Mouse (Mus musculus) heart, postnatal 25 days (tissue): Measurements from ENCODE around the gene Msh5. TPM values are rescaled to one million over a fixed set of nuclear protein-coding genes. Genes with fewer than 3 reads are reported as not detected.

ENCODE experiments used
- DNase-seq: peaks from one replicate; pipeline ENCODE4 v3.0.0; 2022; ENCODE audit warnings: low spot score
- intact Hi-C: fragments of 180-260 bp; cut with DNase I; formaldehyde crosslinking; loops from one replicate; pipeline ENCODE4 v1.15.1; 2025
- total RNA-seq, 2 experiments: library from RNA; stranded (reverse); gene quantifications; 2 replicates each; pipeline ENCODE4 v1.2.3; 2021

Msh5 gene
- total RNA-seq, 2 experiments from 2014 or later = 0.57 to 1.3 TPM

DNA sequence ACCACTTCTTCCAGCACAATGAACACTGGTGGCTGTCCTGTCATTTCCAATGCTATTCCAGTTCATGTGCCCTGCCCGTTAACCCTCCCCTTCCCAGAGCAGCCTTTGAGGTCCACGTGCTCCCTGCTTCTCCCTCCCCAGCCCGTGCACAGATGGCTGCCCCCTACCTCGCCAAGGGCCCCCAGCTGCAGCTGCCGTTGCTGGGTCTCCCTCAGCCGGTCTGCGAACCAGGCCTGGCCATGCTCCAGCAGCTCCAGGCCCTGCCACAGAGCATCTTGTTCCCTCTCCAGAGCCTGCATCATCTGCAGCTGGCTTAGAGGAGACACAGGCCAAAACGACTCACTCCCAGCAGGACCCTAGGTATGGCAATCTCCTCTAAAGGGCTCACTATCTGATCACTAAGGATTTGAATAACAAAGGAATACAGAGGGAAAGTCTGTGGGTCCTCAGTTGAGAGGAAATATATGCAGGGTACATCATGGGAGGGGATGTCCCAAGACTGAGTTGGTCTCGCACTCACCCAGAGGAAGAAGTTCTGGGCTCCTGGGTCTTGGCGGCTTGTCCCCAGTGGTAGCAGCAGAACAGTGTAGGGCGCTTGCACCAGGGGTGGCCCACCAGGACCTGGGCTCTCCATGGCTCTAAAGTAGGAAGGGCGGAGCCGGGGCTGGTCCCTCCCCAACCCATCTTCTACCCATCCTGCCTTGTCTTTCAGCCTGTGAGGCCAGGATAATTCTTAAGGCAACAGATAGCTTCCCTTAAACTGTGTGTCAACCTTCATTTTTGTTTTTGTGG is 19.1 kb downstream of the Msh5 start, which contains the start of gene Sapcd1:
Sapcd1 (minus strand) TSS at position 740 of the 792 bp plus-strand sequence.
- no peak for DNase-seq
- intact Hi-C loops = loop anchor here (10.0 kb wide), 1 partner anchor 207 kb away; the partner anchor contains the start of genes Atp6v1g2 and Nfkbil1

DNA sequence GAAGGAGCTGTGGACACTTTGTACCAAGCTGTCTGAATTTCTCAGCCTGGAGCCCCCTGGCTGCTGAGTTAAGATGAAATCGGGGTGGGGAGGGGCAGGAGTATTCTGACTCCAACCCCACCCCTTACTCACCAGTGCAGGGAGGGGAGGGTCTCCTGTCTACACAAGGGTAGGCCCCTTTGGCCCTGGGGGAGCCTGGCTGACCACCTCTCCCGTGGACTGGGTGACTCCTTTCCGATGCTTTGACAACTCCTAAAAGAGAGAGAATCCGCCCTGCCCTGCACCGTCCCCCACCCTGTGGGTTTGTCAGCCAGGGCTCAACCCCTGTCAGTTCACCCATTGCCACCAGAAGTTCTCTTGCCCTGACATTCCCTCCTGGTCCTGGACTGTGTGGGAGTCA is 20.3 kb downstream of the Msh5 start:
- intact Hi-C loops = loop anchor here (10.0 kb wide), 1 partner anchor 209 kb away; the partner anchor contains the start of genes Atp6v1g2 and Nfkbil1
- DNase-seq = no peak

DNA sequence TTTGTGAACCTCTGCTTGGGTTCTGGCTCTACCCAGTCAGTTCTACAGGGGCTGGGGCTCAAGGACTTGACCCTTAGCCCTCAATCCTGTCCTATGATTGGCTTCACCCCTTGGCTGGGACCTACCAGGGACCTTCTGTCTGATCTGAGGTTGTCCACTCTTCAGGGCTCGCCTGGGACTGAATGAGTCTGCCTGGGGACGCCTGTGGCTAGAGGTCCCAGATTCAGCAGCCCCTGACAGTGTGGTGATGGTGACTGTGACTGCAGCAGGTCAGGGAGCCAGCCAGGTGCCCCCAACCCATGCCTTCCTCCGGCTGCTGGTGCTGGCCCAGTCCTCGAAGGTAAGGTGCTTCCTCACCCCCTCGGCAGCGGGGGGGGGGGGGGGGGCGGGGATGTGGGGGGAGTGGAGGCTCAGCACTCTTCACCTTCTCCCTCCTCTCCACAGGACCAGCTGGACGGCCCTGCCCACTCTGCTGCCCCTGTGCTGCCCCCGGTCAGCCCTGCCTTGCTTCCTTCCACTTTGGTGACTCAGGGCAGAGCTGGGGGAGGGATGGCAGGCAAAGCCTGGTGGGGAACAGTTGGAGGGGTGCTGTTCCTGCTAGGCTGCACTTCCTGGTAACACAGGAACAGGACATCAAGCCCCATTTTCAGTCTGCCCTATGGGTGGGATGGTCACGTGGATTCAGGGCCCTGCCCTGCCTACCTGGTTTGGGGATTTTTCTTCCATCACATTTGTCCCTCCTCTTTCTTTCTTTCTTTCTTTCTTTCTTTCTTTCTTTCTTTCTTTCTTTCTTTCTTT is 21.7 kb downstream of the Msh5 start:
- no peak for DNase-seq
- intact Hi-C loops = loop anchor here (5.0 to 10.0 kb wide), 2 partner anchors 52 to 210 kb away; partner anchors contain the start of genes Atp6v1g2, Ly6g6d, Ly6g6e and Nfkbil1

DNA sequence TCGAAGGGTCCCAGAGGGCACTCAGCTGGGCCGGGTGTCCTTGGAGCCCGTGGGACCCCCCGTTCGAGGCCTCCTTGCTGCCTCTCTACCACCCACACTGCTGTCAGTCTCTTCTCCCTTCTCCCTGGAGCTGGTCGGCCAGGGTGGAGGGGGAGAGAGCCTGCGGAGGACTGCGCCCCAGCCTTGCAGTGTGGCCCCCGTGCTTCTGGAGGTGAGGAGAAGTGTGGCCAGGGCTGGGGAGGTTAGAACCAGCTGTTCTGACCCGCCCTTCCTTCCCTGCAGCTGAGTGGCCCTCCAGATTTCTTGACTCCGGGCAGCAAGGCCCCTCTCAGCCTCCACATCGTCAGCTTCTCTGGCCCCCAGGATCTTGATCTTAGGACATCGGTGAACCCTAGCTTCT is 22.3 kb downstream of the Msh5 start:
- intact Hi-C loops = loop anchor here (5.0 to 10.0 kb wide), 2 partner anchors 53 to 211 kb away; partner anchors contain the start of genes Atp6v1g2, Ly6g6d, Ly6g6e and Nfkbil1
- no peak for DNase-seq

DNA sequence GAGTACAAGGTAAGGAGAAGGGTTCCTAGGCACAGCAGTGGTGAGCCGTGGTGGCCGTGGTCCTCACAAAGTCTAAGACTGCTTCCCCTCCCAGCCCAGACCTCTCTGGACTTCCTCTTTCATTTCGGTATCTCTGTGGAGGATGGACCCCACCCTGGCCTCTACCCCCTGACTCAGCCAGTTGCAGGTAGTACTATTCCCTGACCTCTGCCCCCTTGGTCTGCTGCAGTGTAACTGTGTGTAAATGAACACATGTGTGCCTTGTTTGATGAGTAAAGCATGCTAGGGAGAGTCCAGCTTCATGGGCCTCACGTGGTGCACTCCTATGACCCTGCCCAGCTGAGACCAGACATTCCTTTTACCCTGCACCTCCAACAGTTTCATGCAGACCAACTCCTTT is 22.8 kb downstream of the Msh5 start:
- intact Hi-C loops = loop anchor here (2.0 to 10.0 kb wide), 3 partner anchors 21 to 211 kb away; partner anchors contain the start of genes Atp6v1g2, Ly6g6d, Ly6g6e and Nfkbil1
- DNase-seq = no peak

DNA sequence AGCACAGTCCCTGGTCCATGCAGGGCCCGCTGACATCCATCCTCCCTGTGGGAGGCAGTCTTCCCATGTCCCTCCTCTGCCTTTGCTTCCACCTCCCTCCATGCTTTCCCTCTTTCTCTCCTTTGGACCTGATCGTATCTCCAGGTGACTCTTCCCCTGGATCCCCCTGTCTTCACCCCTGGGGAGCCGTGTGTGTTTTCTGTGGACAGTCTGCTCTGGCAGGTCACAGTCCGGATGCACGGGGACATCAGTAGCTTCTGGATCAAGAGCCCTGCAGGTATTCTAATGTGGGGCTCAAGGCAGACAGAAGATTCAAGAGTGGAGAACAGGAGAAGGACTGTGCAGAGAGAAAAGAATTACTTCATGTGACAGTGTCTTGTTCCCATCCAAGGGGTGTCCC is 23.3 kb downstream of the Msh5 start:
- intact Hi-C loops = loop anchor here (2.0 to 10.0 kb wide), 3 partner anchors 22 to 212 kb away; partner anchors contain the start of genes Atp6v1g2, Ly6g6d, Ly6g6e and Nfkbil1
- DNase-seq = no peak

DNA sequence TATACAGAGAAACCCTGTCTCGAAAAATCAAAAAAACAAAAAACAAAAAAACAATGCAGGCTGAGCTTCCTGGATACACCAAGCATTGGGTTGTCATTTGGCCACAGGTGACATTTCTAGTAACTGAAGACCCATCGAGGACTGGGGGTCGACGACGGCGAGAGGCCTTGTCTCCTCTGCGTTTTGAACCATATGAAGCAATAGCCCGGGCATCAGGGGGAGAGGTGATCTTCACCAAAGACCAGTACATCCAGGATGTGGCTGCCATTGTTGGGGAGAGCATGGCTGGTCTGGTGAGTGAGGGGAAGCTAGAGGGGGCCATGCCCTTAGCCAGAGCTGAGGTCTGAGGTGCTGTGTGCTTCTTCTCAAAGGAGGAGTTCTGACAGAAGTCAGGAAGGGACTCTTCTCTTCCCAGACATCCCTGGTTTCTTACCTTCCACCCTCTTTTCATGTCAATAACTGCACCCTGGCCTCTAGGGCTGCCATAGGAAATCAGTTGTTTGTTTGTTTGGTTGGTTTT is 23.9 kb downstream of the Msh5 start:
- intact Hi-C loops = loop anchor here (2.0 to 10.0 kb wide), 3 partner anchors 22 to 212 kb away; partner anchors contain the start of genes Atp6v1g2, Ly6g6d, Ly6g6e and Nfkbil1

DNA sequence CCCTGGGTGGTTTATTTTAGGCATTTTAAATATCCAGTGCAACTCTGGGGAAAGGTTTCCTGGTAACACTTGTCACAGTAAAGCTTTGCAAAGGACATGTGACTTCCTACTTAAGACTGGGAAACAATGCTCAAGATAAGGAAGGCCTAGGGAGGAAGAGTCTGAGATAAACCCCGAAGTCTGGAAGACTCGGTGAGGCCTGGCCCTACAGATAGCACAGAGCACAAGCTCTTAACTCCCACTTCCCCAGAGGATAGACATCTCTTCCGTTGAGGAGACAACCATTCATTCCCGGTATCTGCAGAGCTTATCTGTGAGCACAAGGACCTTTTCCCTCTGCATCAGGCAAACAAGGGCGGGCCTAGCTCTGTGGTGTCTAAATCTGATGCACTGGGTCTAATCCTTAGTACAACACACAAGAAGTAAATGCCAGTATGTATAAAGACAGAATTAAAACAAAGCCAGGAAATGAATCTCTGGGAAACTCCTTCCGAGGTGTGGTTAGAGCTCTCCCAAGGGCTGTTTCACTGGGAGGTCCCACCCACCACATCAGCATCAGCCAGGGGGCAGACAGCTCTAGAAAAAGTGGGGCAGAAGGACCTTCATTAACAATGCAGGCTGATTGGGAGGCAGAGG is 24.6 kb downstream of the Msh5 start:
- intact Hi-C loops = loop anchor here (1.0 to 10.0 kb wide), 5 partner anchors 23 to 213 kb away; partner anchors contain the start of genes Atp6v1g2, Ddah2, Ly6g6d and Ly6g6e
- DNase-seq = no peak

More for the DNA sequence above, 23.9 kb downstream of the Msh5 start:
- DNase-seq = no peak

DNA sequence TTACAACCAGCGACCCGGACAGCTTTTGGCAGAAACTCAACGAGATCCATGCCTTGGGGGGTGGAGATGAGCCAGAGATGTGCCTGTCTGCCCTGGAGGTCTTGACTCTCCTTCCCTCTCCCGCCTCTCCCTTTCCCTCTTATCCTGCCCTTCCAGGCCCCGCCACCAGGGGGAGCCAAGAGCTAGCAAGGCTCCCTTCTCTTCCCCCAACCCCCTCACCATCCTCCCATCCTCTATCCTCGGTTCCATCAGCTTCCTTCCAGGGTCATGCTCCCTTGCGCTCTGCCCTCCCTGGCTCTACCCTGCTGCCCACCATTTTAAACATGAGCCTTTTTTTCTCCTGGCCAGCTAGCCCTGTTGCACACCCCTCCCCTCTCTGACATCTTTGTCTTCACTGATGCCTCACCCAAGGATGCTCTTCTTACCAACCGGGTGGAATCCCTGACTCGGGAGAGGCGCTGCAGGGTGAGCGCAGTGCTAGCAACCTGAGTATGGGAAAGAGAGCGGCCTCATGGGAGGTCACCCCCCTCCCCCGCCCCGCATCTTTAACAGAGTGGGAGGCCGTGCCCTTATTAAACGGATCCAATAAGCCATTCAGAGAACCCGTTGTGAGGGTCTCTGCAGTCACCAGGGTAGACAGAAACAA is 25.3 kb downstream of the Msh5 start:
- intact Hi-C loops = loop anchor here (1.0 to 10.0 kb wide), 4 partner anchors 38 to 214 kb away; partner anchors contain the start of genes Atp6v1g2, Ddah2, Ly6g6d and Ly6g6e
- peak; percentile 72 for DNase-seq

DNA sequence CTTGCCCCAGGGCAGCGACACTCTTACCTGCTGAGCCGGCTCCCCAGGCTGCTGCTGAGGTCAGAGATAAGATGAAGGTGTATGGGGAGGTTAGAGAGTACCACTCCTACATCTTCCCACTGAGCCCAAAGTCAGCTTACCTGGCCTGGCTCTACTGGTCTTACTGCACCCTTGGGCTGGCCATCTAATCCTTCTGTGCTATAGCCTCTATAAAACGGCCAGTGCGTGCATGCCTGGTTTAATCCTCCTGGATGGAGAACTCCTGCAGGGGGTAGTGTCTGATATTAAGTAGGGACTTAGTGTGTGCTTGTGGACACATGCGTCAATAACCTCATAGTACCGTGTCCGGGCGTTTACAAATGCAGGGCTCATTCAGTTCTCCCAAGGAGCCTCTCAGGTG is 26.0 kb downstream of the Msh5 start:
- DNase-seq = no peak
- intact Hi-C loops = loop anchor here (1.0 to 10.0 kb wide), 3 partner anchors 42 to 214 kb away; partner anchors contain the start of genes Atp6v1g2, Ly6g6d, Ly6g6e and Nfkbil1

DNA sequence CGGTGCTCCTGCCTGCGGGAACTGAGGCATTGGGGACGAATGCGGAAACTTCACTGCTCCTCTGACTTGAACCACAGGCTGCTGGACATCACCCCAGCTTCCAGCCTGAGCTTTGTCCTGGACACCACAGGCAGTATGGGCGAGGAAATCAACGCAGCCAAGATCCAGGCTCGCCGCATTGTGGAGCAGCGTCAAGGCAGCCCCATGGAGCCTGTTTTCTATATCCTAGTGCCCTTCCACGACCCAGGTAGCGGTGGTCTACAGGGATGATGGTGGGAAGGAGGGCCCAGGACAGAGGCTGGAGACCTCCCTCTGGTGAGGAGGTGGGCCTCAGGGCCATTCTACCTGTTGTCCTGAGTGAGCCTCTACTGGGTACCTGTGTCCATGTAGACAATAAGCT is 26.7 kb downstream of the Msh5 start:
- DNase-seq = no peak
- intact Hi-C loops = loop anchor here (1.0 to 10.0 kb wide), 3 partner anchors 42 to 215 kb away; partner anchors contain the start of genes Atp6v1g2, Ly6g6d, Ly6g6e and Nfkbil1

DNA sequence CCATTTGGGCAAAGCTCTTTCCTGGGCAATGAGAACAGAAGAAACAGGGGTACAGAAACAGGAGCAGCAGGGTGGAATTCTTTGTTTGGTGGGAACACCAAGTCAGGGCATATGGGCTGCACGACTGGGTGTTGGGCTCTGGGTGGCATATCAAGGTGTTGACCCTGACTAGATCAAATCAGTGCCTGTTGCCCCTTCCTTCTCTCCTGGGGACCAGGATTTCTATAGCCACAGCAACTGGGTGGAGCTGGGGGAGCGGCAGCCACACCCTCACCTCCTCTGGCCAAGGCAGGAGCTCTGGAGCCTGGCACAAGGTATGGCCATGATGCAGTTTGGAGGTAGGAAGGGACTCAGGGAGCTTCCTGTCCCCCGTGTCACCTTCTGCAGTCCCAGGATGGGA is 28.4 kb downstream of the Msh5 start:
- intact Hi-C loops = no loop called here
- no peak for DNase-seq

DNA sequence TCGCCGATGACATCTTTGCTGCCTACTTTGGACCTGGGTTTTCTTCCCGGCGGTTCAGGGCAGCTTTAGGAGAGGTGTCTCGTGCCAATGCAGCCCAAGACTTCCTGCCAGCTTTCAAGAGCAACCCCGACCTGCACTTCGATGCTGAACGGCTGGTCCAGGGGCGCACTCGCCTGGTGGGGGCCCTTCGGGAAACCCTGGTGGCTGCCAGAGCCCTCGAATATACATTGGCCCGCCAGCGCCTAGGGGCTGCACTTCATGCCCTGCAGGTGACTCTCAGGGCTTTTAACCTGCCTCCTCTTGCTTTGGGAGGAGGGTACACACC is 28.9 kb downstream of the Msh5 start:
- DNase-seq = no peak
- intact Hi-C loops = no loop called here

DNA sequence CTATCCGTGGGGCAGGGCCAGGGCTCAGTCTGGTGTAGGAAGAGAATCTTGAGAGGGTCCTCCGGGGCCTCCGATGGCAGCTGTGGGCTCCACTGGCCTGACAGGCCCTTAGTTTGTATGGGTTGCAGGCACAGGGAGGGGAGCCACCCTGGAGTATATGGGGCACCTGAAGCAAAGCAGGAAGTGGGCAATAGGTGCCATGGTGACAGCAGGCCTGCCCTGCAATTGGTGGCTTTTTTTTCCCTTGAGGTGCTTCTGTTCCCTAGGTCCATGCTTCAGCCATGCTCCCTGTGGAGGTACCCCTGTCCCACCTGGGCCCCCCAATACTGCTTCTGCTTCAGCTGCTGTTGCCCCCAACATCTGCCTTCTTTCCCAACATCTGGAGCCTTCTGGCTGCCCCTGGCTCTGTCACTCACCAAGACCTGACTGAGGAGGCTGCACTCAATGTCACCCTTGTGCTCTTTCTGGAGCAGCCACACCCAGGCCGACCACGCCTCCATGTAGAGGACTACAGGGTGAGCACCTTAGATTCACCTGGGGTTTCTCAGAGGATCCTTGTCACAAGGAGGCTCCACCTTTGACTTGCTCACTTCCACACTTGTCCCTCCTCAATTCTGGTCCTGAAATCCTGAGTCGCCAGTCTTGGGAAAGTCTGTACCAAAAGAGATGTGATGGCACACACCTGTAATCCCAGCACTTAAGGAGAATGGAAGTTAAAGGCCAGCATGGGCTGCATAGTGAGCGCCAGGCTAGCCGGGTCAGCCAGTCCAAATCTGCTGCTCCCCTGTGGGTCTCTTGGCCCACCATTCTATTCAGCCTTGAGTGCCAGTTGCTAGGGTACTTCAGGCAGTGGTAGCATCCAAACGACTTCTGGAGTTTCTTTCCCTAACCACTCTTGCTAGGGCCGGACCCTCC is 29.5 kb downstream of the Msh5 start:
- DNase-seq = no peak
- intact Hi-C loops = no loop called here

DNA sequence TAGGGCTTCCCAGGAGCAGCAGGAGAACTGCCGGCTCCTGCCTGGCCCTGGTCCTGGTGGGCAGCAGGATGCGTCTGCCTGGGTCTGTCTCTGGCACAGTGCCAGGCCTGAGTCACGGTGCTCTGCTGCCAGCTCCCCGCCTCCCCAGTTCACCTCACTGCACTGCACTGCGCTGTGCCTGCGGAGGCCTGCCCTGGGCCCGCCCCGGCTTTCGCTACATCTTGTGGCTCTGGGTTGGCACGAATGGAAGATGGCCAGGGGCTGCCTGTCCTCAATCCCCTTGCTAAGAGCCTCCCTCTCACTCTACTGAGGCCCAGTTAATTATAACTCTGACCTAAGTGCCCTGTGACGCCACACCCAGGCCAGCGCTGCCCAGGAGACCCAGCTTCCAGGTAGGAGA is 30.2 kb downstream of the Msh5 start, which contains the start of gene Vwa7:
Vwa7 (plus strand) TSS at position 204 of the 400 bp plus-strand sequence.
- intact Hi-C loops = no loop called here
- DNase-seq = no peak

DNA sequence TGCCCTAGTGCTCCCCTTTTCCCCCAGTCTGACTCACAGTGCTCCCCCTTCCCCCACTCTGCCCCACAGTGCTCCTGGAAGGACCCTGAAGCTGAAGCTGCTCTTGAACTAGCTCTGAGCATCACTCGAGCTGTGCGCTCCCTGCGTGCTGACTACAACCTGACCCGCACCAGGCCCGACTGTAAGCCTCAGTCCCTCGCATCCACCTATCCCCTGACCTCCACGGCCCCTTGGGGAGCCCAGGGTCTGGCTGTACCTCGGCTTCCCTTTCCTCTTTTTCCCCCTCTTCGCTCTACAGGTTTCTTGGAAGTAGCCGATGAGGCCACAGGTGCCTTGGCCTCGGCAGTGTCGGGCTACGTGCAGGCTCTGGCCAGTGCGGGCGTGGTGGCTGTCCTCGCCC is 31.2 kb downstream of the Msh5 start:
- DNase-seq = no peak
- intact Hi-C loops = no loop called here

DNA sequence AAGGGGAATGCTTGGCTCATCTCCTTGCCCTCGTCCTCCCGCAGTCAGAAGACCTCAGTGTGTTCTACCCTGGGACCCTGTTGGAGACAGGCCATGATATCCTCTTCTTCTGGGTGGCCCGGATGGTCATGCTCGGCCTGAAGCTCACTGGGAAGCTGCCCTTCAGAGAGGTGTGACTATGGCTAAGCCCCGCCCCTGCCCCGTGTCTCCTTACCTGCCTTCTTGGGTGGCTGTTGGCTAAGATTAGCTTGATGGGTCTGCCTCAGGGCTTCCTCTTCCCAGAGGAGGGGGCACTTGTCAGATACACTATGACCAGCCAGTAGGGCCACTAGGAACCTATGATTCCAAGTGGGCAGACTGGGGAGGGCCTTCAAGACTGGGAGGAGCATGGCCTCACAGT is 33.3 kb downstream of the Msh5 start:
- intact Hi-C loops = no loop called here
- DNase-seq = no peak

DNA sequence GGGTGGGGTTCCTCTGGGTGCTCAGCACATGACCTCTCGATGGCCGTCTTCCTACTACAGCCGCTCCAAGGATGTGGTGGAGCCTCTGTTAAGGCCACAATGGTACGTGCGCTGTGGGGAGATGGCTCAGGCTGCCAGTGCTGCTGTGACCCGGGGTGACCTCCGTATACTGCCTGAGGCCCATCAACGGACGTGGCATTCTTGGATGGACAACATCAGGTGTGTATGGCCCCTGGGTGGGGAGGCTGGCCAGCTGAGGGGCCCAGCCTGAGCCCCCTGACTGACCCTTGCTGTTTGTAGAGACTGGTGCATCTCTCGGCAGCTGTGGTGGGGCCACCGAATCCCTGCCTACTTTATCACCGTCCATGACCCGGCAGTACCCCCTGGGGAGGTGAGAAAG is 34.1 kb downstream of the Msh5 start:
- no peak for DNase-seq
- intact Hi-C loops = no loop called here
